Mouse (Mus musculus) embryonic facial prominence, embryonic 13.5 days (tissue): ENCODE results near the gene Cspg4. TPM values are rescaled to one million over a fixed set of nuclear protein-coding genes. Genes with fewer than 3 reads are reported as not detected.

Experiments used
- ATAC-seq: fragments of 200-750 bp; cut with Nextera tagmentation; 2 replicates; pipeline ENCODE4 v1.8.0; 2017; ENCODE audit warnings: low read depth; ENCODE audit not compliant: insufficient number of reproducible peaks, insufficient read depth, low FRiP score, low TSS enrichment
- H3K27ac ChIP-seq: fragments of 300-500 bp; sonication (generic); 2 replicates; pipeline ENCODE4 v1.5.1; 2015; ENCODE audit warnings: moderate library complexity, mild to moderate bottlenecking, inconsistent platforms
- H3K27me3 ChIP-seq: fragments of 300-500 bp; sonication (generic); 2 replicates; pipeline ENCODE4 v1.6.1; 2015; ENCODE audit warnings: mild to moderate bottlenecking, inconsistent platforms
- H3K36me3 ChIP-seq: fragments of 300-500 bp; sonication (generic); 2 replicates; pipeline ENCODE4 v1.6.1; 2015; ENCODE audit warnings: mild to moderate bottlenecking, inconsistent platforms
- H3K4me1 ChIP-seq: fragments of 300-500 bp; sonication (generic); 2 replicates; pipeline ENCODE4 v1.6.1; 2015; ENCODE audit warnings: inconsistent platforms
- H3K4me2 ChIP-seq: fragments of 300-500 bp; sonication (generic); 2 replicates; pipeline ENCODE4 v1.6.1; 2015; ENCODE audit warnings: moderate library complexity, mild to moderate bottlenecking, inconsistent platforms
- H3K4me3 ChIP-seq: fragments of 300-500 bp; sonication (generic); 2 replicates; pipeline ENCODE4 v1.5.1; 2015; ENCODE audit warnings: mild to moderate bottlenecking, inconsistent platforms
- H3K9ac ChIP-seq: fragments of 300-500 bp; sonication (generic); 2 replicates; pipeline ENCODE4 v1.6.1; 2015; ENCODE audit warnings: mild to moderate bottlenecking, inconsistent platforms
- H3K9me3 ChIP-seq: fragments of 300-500 bp; sonication (generic); 2 replicates; pipeline ENCODE4 v1.6.1; 2016; ENCODE audit warnings: inconsistent platforms
- WGBS: fragments of 180-500 bp; shearing (Covaris S2); methylation state at CpG from one replicate; pipeline ENCODE4 v1.1.7; 2015; ENCODE audit warnings: mixed read lengths; 5-methylcytosine and 5-hydroxymethylcytosine counted together
- polyA plus RNA-seq: library from polyadenylated mRNA; unstranded; fragments of >200 nt; fragmentation: Nextera tagmentation; extraction: Ambion mirVana; gene quantifications from 2 replicates; pipeline ENCODE4 v1.2.1, GENCODE M21; 2015

Cspg4 gene
- polyA plus RNA-seq, 1 experiment from 2014 or later = 17.6 TPM

GRCm38 (mm10) chr9:56843679-56844188 lies 21.1 kb upstream of the Cspg4 start:
- no peak overlapping the region for H3K4me3 ChIP-seq
- no peaks in the 10 kb centered on the region for H3K36me3 ChIP-seq
- H3K9ac ChIP-seq = no peak overlapping the region
- H3K4me2 ChIP-seq = no peak overlapping the region
- H3K27me3 ChIP-seq = peaks cover 17% of the 10 kb centered on the region
- H3K9me3 ChIP-seq = no peaks in the 10 kb centered on the region
- peaks cover 12% of the 10 kb centered on the region for H3K4me1 ChIP-seq
- ATAC-seq = no peak
- whole genome bisulfite sequencing = 34% methylated on average over 7 of the region's 7 CpGs
- H3K27ac ChIP-seq = no peak overlapping the region

DNA sequence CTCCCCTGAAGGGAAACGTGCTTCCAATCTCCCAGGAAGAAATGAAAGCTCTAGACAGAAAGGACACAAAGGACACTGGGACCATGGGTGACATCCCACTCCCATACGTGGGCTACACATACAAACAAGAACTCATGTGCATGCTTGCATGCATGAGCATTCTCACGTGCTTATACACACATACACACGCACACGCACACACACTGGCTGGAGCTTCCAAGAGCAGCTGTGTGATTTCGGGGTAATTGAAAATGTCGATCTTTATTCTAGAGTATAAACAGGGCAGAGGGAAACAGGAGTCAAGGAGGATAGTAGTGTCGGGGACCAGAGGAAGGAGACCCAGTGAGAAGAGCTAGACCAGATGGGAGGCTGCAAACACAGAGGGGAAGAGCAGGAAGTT lies 20.2 kb upstream of the Cspg4 start:
- peaks cover 17% of the 10 kb centered on the region for H3K27me3 ChIP-seq
- H3K4me2 ChIP-seq = no peak overlapping the region
- H3K4me1 ChIP-seq = peaks cover 12% of the 10 kb centered on the region
- WGBS = 66% methylated on average over 8 of the region's 8 CpGs
- no peaks in the 10 kb centered on the region for H3K9me3 ChIP-seq
- no peak for ATAC-seq
- H3K9ac ChIP-seq = no peak overlapping the region
- H3K36me3 ChIP-seq = no peaks in the 10 kb centered on the region
- no peak overlapping the region for H3K27ac ChIP-seq
- H3K4me3 ChIP-seq = no peak overlapping the region

DNA sequence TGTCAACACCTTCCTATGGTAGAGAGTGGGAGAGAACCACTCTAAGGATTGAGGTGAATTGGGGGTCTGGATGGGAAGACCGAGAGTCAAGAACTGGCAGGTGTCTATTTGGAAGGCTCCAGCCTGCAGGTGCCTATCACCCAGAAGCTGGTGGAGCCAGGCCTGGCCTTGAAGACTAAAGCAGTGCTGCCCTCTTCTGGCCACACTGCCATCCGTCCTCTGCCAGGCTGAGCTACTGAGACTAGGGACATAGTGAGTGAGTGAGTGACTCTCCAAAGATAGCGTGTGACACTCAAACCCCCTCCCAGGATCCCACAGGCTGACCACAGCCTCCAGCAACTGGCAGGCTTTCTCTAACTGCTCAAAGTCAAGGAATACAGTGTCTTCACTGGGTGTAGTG lies 17.3 kb upstream of the Cspg4 start:
- WGBS = 16% methylated on average over 3 of the region's 3 CpGs
- no peak overlapping the region for H3K9ac ChIP-seq

GRCm38 (mm10) chr9:56850128-56850904 lies 14.5 kb upstream of the Cspg4 start:
- no peak for ATAC-seq
- H3K4me3 ChIP-seq = no peak overlapping the region

More for the DNA sequence above, 17.3 kb upstream of the Cspg4 start:
- no peak for ATAC-seq
- Histone ChIP-seq H3K36me3 (no peaks in the 10 kb centered on the region), H3K4me1 (peaks cover 16% of the 10 kb centered on the region), H3K9me3 (no peaks in the 10 kb centered on the region), H3K4me2 (no peak overlapping the region), H3K27me3 (peaks cover 17% of the 10 kb centered on the region), H3K4me3 (no peak overlapping the region), H3K27ac (no peak overlapping the region)

DNA sequence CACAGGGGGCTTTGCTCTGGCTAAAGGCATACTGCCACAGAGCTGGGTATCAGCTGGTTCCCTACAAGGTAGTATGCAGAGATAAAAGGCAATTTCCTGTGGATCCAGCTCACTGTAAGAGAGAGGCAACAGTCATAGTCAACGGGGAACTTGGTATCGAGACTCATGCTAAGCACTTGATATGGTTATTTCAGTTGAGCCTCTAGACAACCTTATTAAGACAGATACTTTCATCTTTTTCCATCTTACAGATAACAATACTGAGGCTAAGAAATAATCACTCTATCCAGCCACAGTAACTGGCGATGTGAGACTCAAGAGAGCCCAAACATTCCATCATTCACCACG lies 14.0 kb upstream of the Cspg4 start:
- Histone ChIP-seq H3K9me3 (no peaks in the 10 kb centered on the region), H3K27ac (no peak overlapping the region), H3K27me3 (peaks cover 3% of the 10 kb centered on the region), H3K4me3 (no peak overlapping the region), H3K36me3 (no peaks in the 10 kb centered on the region), H3K9ac (no peak overlapping the region), H3K4me1 (peaks cover 10% of the 10 kb centered on the region), H3K4me2 (no peak overlapping the region)
- WGBS = 83% methylated on average over 4 of the region's 4 CpGs
- no peak for ATAC-seq

More at GRCm38 (mm10) chr9:56850128-56850904, 14.5 kb upstream of the Cspg4 start:
- Histone ChIP-seq H3K27ac (no peak overlapping the region), H3K36me3 (no peaks in the 10 kb centered on the region), H3K9ac (no peak overlapping the region), H3K4me2 (no peak overlapping the region), H3K9me3 (no peaks in the 10 kb centered on the region), H3K4me1 (peaks cover 10% of the 10 kb centered on the region), H3K27me3 (peaks cover 4% of the 10 kb centered on the region)
- 70% methylated on average over 14 of the region's 14 CpGs for WGBS

DNA sequence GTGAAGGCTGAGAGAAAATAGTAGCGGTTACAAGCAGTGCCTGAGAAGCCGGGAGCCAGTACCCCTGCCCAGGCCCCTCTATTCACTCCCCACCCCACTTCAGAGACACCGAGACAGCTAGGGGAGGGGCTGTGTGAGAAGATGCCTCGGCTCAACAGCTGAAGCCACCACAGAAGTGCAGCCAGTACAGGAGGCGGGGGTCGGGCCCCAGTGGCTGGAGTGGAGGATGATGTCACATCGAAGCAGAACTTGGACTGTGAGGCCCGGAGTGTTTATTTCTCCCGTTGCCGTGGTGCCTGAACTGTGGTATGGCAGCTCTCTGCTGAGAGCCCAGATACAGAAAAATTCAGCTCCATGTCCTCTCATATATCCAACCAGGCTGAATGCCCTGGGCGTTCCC lies 13.1 kb upstream of the Cspg4 start:
- H3K9ac ChIP-seq = 0 out of 2 replicates have a peak overlapping the region, but pooled peaks have one; percentile 32
- H3K27ac ChIP-seq = 0 out of 2 replicates have a peak overlapping the region, but pooled peaks have one; percentile 22
- 0 out of 2 replicates have a peak, but pooled peaks have one; percentile 34 for ATAC-seq
- H3K4me1 ChIP-seq = peaks cover 10% of the 10 kb centered on the region
- 41% methylated on average over 11 of the region's 11 CpGs for WGBS
- no peak overlapping the region for H3K4me2 ChIP-seq
- H3K9me3 ChIP-seq = no peaks in the 10 kb centered on the region
- H3K4me3 ChIP-seq = no peak overlapping the region
- H3K27me3 ChIP-seq = no peaks in the 10 kb centered on the region
- H3K36me3 ChIP-seq = no peaks in the 10 kb centered on the region

DNA sequence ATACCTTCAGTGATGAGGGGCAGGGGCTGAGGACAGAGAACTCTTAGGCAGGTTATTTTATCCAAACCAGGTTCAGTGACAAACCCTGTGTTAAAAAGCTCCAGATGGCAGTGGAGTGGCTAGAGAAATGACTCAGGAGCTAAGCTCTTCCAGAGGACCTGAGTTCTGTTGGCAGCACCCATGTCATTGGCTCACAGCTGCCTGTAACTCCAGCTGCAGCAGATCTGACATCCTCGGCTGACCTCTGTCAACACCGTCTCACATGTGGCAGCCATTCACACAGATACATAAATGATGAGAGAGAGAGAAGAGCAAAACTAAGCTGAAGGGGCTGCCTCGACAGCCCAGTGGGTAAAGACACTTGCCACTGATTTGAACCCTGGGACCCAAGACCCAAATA lies 7.4 kb upstream of the Cspg4 start:
- WGBS = 40% methylated on average over 3 of the region's 3 CpGs
- peaks cover 15% of the 10 kb centered on the region for H3K4me1 ChIP-seq

GRCm38 (mm10) chr9:56860035-56860434 lies 4.8 kb upstream of the Cspg4 start:
- Histone ChIP-seq H3K4me2 (no peak overlapping the region), H3K4me3 (no peak overlapping the region), H3K9ac (no peak overlapping the region), H3K9me3 (no peaks in the 10 kb centered on the region), H3K36me3 (no peaks in the 10 kb centered on the region), H3K27me3 (peaks cover 7% of the 10 kb centered on the region), H3K27ac (0 out of 2 replicates have a peak overlapping the region, but pooled peaks have one; percentile 64), H3K4me1 (peaks cover 38% of the 10 kb centered on the region)
- ATAC-seq = no peak
- 79% methylated on average over 3 of the region's 3 CpGs for WGBS

More for the DNA sequence above, 7.4 kb upstream of the Cspg4 start:
- Histone ChIP-seq H3K4me3 (no peak overlapping the region), H3K9ac (no peak overlapping the region), H3K27ac (no peak overlapping the region), H3K9me3 (no peaks in the 10 kb centered on the region), H3K27me3 (no peaks in the 10 kb centered on the region; the same call in 1 of the 2 replicates), H3K36me3 (no peaks in the 10 kb centered on the region), H3K4me2 (no peak overlapping the region)
- no peak for ATAC-seq

GRCm38 (mm10) chr9:56860486-56861269 lies 4.2 kb upstream of the Cspg4 start:
- 47% methylated on average over 15 of the region's 15 CpGs for WGBS
- no peak overlapping the region for H3K4me3 ChIP-seq
- no peak overlapping the region; the same call in 1 of the 2 replicates for H3K4me2 ChIP-seq
- H3K27me3 ChIP-seq = peaks cover 7% of the 10 kb centered on the region
- peak overlapping the region; percentile 64 for H3K27ac ChIP-seq
- no peak for ATAC-seq
- H3K9ac ChIP-seq = no peak overlapping the region
- H3K4me1 ChIP-seq = peaks cover 44% of the 10 kb centered on the region
- H3K9me3 ChIP-seq = no peaks in the 10 kb centered on the region
- H3K36me3 ChIP-seq = no peaks in the 10 kb centered on the region

GRCm38 (mm10) chr9:56862863-56863262 lies 2.0 kb upstream of the Cspg4 start:
- Histone ChIP-seq H3K9me3 (no peaks in the 10 kb centered on the region), H3K4me3 (no peak overlapping the region), H3K4me2 (no peak overlapping the region), H3K4me1 (peaks cover 66% of the 10 kb centered on the region), H3K9ac (0 out of 2 replicates have a peak overlapping the region, but pooled peaks have one; percentile 32), H3K36me3 (no peaks in the 10 kb centered on the region), H3K27me3 (peaks cover 10% of the 10 kb centered on the region), H3K27ac (no peak overlapping the region)
- WGBS = 36% methylated on average over 2 of the region's 2 CpGs
- no peak for ATAC-seq

- peak within 1 kb of the TSS; percentile 57 for H3K4me3 ChIP-seq
- H3K4me2 ChIP-seq = peak within 1 kb of the TSS; percentile 78
- H3K27ac ChIP-seq = peak within 1 kb of the TSS; percentile 73
- 13% methylated on average over 3 of the region's 3 CpGs for WGBS
- no peak for ATAC-seq
- peaks cover 80% of the 10 kb centered on the region for H3K4me1 ChIP-seq
- H3K9me3 ChIP-seq = no peaks in the 10 kb centered on the region
- peak within 1 kb of the TSS; percentile 76 for H3K9ac ChIP-seq
- peaks cover 10% of the 10 kb centered on the region for H3K27me3 ChIP-seq
- no peaks in the 10 kb centered on the region for H3K36me3 ChIP-seq
Observed at GRCm38 (mm10) chr9:56864216-56864729, 560 bp upstream of the Cspg4 start, which contains the start of gene Odf3l1. Gene Odf3l1, minus strand, starts transcription at chr9:56864679.
